Mouse (Mus musculus) stomach, embryonic 14.5 days (tissue): ENCODE data around the gene Adcy1. TPM values are rescaled to one million over a fixed set of nuclear protein-coding genes. Genes with fewer than 3 reads are reported as not detected.

Experiments
- ATAC-seq: fragments of 200-750 bp; cut with Nextera tagmentation; 2 replicates; pipeline ENCODE4 v1.8.0; 2017; ENCODE audit warnings: low read depth, moderate TSS enrichment; ENCODE audit not compliant: insufficient number of reproducible peaks, insufficient read depth, low FRiP score
- H3K27ac ChIP-seq: fragments of 300-500 bp; sonication (generic); 2 replicates; pipeline ENCODE4 v1.5.1; 2014; ENCODE audit warnings: mild to moderate bottlenecking, low read length, moderate library complexity, mixed read lengths
- H3K27me3 ChIP-seq: fragments of 300-500 bp; sonication (generic); 2 replicates; pipeline ENCODE4 v1.6.1; 2014; ENCODE audit warnings: low read length, control low read depth, mixed read lengths; ENCODE audit not compliant: control insufficient read depth, insufficient read depth
- H3K36me3 ChIP-seq: fragments of 300-500 bp; sonication (generic); 2 replicates; pipeline ENCODE4 v1.6.1; 2014; ENCODE audit warnings: mild to moderate bottlenecking, control low read depth, low read length, moderate library complexity, mixed read lengths; ENCODE audit not compliant: control insufficient read depth, insufficient read depth
- H3K4me1 ChIP-seq: fragments of 300-500 bp; sonication (generic); 2 replicates; pipeline ENCODE4 v1.6.1; 2014; ENCODE audit warnings: low read length, control low read depth, mixed read lengths; ENCODE audit not compliant: control insufficient read depth, insufficient read depth
- H3K4me2 ChIP-seq: fragments of 300-500 bp; sonication (generic); replicated peaks from 2 replicates; pipeline ENCODE4 v1.6.1; 2014; ENCODE audit warnings: low read depth, low read length, control low read depth
- H3K4me3 ChIP-seq: fragments of 300-500 bp; sonication (generic); 2 replicates; pipeline ENCODE4 v1.5.1; 2014; ENCODE audit warnings: low read depth, low read length, control low read depth
- H3K9ac ChIP-seq: fragments of 300-500 bp; sonication (generic); replicated peaks from 2 replicates; pipeline ENCODE4 v1.6.1; 2014; ENCODE audit warnings: low read depth, mild to moderate bottlenecking, control low read depth, low read length, moderate library complexity, mixed read lengths
- H3K9me3 ChIP-seq: fragments of 300-500 bp; sonication (generic); 2 replicates; pipeline ENCODE4 v1.6.1; 2016; ENCODE audit warnings: low read depth, low read length, control low read depth; ENCODE audit not compliant: control insufficient read depth
- WGBS: fragments of 180-500 bp; shearing (Covaris S2); extraction: QIAGEN DNeasy Blood & Tissue Kit; methylation state at CpG from one replicate; pipeline ENCODE4 v1.1.7; 2014; 5-methylcytosine and 5-hydroxymethylcytosine counted together
- polyA plus RNA-seq: library from polyadenylated mRNA; unstranded; fragments of >200 nt; fragmentation: Nextera tagmentation; extraction: Ambion mirVana; gene quantifications from 2 replicates; pipeline ENCODE4 v1.2.1, GENCODE M21; 2014

Adcy1 gene
- polyA plus RNA-seq, 1 experiment from 2014 or later: 4.4 TPM

DNA sequence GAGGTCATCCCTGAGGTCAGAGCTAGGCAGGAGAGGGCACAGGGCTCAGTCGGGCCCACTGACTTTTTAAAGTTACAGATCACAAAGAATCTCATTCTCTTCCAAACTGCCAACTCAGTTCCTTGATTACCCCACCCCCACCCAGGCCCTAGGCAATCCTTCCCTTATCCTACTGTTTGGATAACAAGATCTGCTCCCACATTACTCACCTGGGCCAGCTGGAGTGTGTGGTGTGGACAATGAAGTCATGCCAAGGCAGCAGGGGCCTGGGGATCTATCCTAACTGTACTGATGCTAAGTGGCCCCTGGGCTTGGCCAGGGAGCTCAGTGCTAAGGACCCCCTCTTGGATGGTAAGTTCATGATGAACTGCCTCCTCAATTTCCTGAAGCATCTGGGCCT is 121.1 kb downstream of the Adcy1 start:
- ATAC-seq: peak; percentile 36; the same call in 1 of the 2 replicates
- no peaks in the 10 kb centered on the region for H3K27me3 ChIP-seq
- H3K4me2 ChIP-seq: no peak overlapping the region
- H3K4me1 ChIP-seq: no peaks in the 10 kb centered on the region
- no peak overlapping the region for H3K9ac ChIP-seq
- H3K27ac ChIP-seq: no peak overlapping the region
- 0% methylated on average over 1 of the region's 1 CpGs for WGBS
- H3K4me3 ChIP-seq: no peak overlapping the region
- H3K36me3 ChIP-seq: no peaks in the 10 kb centered on the region
- no peaks in the 10 kb centered on the region for H3K9me3 ChIP-seq

DNA sequence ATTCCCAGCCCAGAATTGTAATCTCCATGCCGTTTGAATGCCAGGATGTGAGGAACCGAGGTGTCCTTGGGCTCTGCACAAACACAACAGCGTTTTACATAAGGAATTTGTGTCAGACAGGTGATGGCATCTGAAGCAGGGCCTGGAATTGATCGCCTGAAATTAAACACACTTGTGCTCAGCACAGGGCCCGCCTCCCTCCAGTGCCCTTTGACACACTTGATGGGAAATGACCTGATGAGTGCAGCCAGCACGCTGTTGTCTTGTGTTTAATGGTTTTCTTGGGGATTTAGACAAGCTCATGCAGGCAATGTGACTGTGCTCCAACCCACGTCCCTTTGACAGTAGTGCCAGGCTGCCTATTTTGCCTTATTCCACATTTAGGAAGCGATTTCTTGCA is 124.2 kb downstream of the Adcy1 start:
- Histone ChIP-seq H3K9ac (no peak overlapping the region), H3K4me3 (no peak overlapping the region), H3K27me3 (no peaks in the 10 kb centered on the region), H3K4me1 (no peaks in the 10 kb centered on the region), H3K27ac (no peak overlapping the region), H3K9me3 (no peaks in the 10 kb centered on the region), H3K4me2 (no peak overlapping the region), H3K36me3 (no peaks in the 10 kb centered on the region)
- 49% methylated on average over 8 of the region's 8 CpGs for WGBS
- ATAC-seq: no peak

DNA sequence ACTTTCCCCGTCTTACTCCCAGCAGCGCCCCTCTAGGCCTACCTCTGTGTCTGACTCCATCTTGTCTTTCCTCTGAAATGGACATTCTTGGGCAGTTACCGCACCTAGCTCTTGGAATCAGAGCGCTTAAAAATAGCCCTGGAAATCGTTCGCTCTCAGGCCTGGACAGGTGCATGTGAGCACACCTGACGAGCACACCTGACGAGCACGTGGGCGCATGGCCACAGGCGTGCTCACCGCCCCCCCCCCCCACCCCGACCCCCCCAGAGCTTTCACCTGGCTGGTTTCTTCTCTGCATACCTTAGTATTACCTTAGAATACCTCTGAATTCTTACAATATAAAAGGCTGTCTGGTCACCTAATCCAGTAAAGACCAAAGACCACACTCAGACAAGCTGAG is 125.2 kb downstream of the Adcy1 start, which contains the start of gene Gm11985:
Gene Gm11985, minus strand, starts transcription at position 101 of the 400 bp plus-strand sequence.
- Histone ChIP-seq H3K4me1 (no peaks in the 10 kb centered on the region), H3K27me3 (no peaks in the 10 kb centered on the region), H3K4me2 (no peak within 1 kb of the TSS), H3K27ac (no peak within 1 kb of the TSS), H3K4me3 (no peak within 1 kb of the TSS), H3K9ac (no peak within 1 kb of the TSS), H3K36me3 (no peaks in the 10 kb centered on the region), H3K9me3 (no peaks in the 10 kb centered on the region)
- ATAC-seq: no peak
- WGBS: 91% methylated on average over 12 of the region's 13 CpGs

DNA sequence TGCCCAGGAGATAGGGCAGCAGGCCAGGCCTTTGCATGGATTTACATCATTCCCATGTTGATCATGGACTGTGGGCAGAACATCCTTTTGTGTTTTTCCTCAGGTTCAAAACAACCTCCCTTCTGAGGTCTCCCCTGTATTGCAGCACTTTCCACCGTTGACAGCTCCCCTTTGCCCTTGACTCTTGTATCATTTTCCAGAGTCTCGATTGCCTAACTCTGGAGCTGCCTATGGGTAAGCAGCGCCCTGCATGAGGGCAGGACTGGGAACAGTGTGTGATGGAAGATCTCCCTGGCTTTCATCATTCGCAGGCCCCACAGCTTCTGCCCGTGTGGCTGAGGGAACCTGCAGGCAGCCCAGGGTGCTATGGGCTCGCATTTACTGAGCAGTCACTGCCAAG is 129.4 kb downstream of the Adcy1 start:
- no peak for ATAC-seq
- 0 out of 2 replicates have a peak, but pooled peaks cover 2% of the 10 kb centered on the region for H3K4me1 ChIP-seq
- H3K9ac ChIP-seq: no peak overlapping the region
- H3K9me3 ChIP-seq: no peaks in the 10 kb centered on the region
- no peak overlapping the region for H3K4me2 ChIP-seq
- 44% methylated on average over 6 of the region's 6 CpGs for WGBS
- H3K27ac ChIP-seq: no peak overlapping the region
- no peak overlapping the region for H3K4me3 ChIP-seq
- H3K27me3 ChIP-seq: no peaks in the 10 kb centered on the region
- no peaks in the 10 kb centered on the region for H3K36me3 ChIP-seq

DNA sequence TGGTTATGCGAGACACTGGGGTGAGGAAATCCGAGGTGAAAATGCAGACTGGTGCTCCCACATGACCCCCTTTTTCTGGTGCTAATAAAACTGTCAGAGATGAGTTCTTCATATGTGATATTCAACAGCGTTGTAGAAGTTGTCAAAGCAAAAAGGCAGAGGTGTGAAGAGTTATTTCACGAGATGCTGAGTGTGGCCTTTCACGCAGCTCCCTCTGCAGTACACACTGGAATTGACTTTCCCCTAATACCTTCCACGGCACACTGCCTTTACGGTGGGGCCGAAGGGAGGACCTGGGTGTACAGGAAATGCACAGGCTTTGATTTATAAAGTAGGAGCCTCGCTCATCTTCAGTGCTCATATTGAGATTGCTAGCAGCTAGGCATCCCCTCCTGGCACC is 129.8 kb downstream of the Adcy1 start:
- no peaks in the 10 kb centered on the region for H3K27me3 ChIP-seq
- no peak overlapping the region for H3K27ac ChIP-seq
- 0 out of 2 replicates have a peak, but pooled peaks cover 2% of the 10 kb centered on the region for H3K4me1 ChIP-seq
- no peaks in the 10 kb centered on the region for H3K9me3 ChIP-seq
- no peaks in the 10 kb centered on the region for H3K36me3 ChIP-seq
- H3K9ac ChIP-seq: no peak overlapping the region
- WGBS: 62% methylated on average over 9 of the region's 9 CpGs
- ATAC-seq: no peak
- no peak overlapping the region for H3K4me2 ChIP-seq
- no peak overlapping the region for H3K4me3 ChIP-seq

DNA sequence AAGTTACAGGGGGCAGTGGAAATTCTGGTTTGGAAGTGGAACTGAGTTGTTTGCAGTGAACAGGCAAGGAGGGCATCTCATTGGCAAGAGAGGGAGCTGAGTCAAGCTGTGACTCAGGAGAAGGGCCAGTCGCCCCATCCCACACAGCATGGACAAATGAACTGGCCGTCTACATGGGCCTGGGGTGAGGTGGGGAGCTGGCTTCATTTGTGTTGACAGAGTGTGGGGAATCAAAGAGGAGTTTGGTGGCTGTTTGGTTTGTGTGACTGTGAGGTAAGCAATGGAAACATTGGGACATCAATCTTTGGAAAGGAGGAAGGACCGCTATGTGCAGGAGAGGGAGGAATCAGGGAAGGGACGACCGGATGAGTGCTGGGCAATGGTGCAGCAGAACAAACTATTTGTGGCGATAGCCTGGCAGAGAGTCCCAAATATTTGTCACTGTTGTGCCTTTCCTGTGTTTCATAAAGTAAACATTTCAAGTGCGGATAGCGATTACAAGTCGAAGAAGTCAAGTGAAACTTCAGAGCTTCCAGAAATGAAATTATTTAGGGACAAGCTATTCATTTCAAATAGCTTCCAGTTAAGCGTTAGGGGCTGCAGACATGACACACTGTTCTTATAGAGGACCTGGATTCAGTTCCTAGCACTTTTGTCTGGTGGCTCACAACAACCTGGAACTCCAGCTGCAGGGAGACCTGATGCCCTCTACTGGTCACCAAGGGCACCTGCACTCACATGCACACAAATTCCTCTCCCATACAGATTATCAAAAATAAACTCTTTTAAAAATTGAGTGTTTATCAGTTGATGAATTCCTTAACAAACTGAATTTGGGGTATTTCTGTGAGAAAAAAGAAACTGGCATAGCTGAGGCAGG is 131.4 kb downstream of the Adcy1 start:
- no peaks in the 10 kb centered on the region for H3K9me3 ChIP-seq
- 0 out of 2 replicates have a peak, but pooled peaks cover 2% of the 10 kb centered on the region for H3K4me1 ChIP-seq
- 87% methylated on average over 10 of the region's 10 CpGs for WGBS
- H3K9ac ChIP-seq: no peak overlapping the region
- no peaks in the 10 kb centered on the region for H3K27me3 ChIP-seq
- H3K27ac ChIP-seq: no peak overlapping the region
- no peak overlapping the region for H3K4me2 ChIP-seq
- ATAC-seq: no peak
- H3K4me3 ChIP-seq: no peak overlapping the region
- H3K36me3 ChIP-seq: no peaks in the 10 kb centered on the region

DNA sequence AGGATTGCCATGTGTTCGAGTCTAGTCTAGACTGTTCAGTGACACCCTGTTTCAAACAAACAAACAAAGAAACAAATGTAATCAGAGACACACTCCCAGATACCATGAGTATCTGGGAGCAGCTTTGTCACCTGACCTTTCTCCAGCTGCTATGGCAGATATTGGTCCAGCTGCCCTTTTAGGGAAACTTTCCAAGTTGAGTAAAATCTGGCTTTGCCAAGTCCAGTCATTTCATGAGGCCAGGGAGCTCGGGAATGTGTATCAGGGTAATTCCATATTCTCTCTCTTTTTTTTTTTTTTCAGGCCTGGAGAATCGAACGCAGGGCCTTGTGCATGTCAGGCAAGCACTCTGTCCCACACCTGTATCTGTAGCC is 132.0 kb downstream of the Adcy1 start:
- 0 out of 2 replicates have a peak, but pooled peaks cover 2% of the 10 kb centered on the region for H3K4me1 ChIP-seq
- no peaks in the 10 kb centered on the region for H3K27me3 ChIP-seq
- 86% methylated on average over 4 of the region's 4 CpGs for WGBS
- H3K9ac ChIP-seq: no peak overlapping the region
- H3K36me3 ChIP-seq: no peaks in the 10 kb centered on the region
- no peak for ATAC-seq
- no peaks in the 10 kb centered on the region for H3K9me3 ChIP-seq
- no peak overlapping the region for H3K4me3 ChIP-seq
- no peak overlapping the region for H3K27ac ChIP-seq
- H3K4me2 ChIP-seq: no peak overlapping the region

DNA sequence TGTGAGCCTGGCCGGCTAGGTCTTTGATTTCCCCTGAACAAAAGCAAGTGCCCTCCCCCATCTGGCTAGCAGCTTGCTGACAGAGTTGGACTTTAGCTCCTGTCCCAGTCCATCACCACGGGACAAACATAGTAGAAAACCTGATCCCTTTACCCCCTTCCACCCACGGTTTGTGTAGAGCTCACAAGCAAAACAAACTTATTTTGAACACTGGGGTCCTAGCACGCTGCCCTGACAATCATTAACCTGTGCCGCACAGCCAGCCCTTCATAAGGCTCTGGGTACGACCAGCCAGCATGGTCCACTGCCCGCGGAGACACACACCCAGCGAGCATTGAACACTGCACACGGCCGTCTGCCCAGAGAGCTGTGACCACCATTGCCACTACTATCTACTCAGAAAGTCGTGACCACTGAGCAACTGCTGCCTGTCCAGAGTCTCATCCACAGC is 134.2 kb downstream of the Adcy1 start, which contains the start of gene Igfbp1:
Gene Igfbp1, plus strand, starts transcription at position 292 of the 451 bp plus-strand sequence.
- peak; percentile 51 for ATAC-seq
- no peak within 1 kb of the TSS for H3K27ac ChIP-seq

More for the DNA sequence above, 134.2 kb downstream of the Adcy1 start, which contains the start of gene Igfbp1:
- Histone ChIP-seq H3K27me3 (no peaks in the 10 kb centered on the region), H3K9ac (no peak within 1 kb of the TSS), H3K4me3 (no peak within 1 kb of the TSS), H3K4me1 (0 out of 2 replicates have a peak, but pooled peaks cover 2% of the 10 kb centered on the region), H3K9me3 (no peaks in the 10 kb centered on the region), H3K4me2 (no peak within 1 kb of the TSS), H3K36me3 (no peaks in the 10 kb centered on the region)
- 59% methylated on average over 12 of the region's 12 CpGs for WGBS
